Mouse (Mus musculus) MEL (cell line): ENCODE data around the gene Acoxl. TPM values are rescaled to one million over a fixed set of nuclear protein-coding genes. Genes with fewer than 3 reads are reported as not detected.

ENCODE experiments used
- DNase-seq: peaks from one replicate; pipeline ENCODE4 v3.0.0; 2011; ENCODE audit warnings: low read depth, low spot score
- H3K27ac ChIP-seq: 2 replicates; pipeline ENCODE4 v1.5.1; 2012; ENCODE audit warnings: low read depth, mild to moderate bottlenecking, control low read depth, low read length, moderate library complexity; ENCODE audit not compliant: control insufficient read depth
- H3K27me3 ChIP-seq, 2 experiments: fragments of 150-350 bp in 1 of 2; sonication (generic) in 1 of 2; 2 replicates each; pipeline ENCODE4 v1.6.1; 2012; ENCODE audit warnings: low read length in 2 of 2, mild to moderate bottlenecking in 2 of 2, improper control_type of control experiment in 1 of 2, moderate library complexity in 1 of 2; ENCODE audit not compliant: insufficient read depth in 2 of 2, control insufficient read depth in 1 of 2
- H3K36me3 ChIP-seq, 2 experiments: 2 replicates each; pipeline ENCODE4 v1.6.1; 2012 to 2014; ENCODE audit warnings: low read length in 2 of 2, improper control_type of control experiment in 1 of 2, inconsistent platforms in 1 of 2, mild to moderate bottlenecking in 1 of 2; ENCODE audit not compliant: insufficient read depth in 2 of 2, control insufficient read depth in 1 of 2
- H3K4me1 ChIP-seq, 2 experiments: fragments of 150-350 bp in 1 of 2; sonication (generic) in 1 of 2; 2 replicates each; pipeline ENCODE4 v1.6.1; 2012; ENCODE audit warnings: low read length in 2 of 2, improper control_type of control experiment in 1 of 2, mild to moderate bottlenecking in 1 of 2; ENCODE audit not compliant: insufficient read depth in 2 of 2, control insufficient read depth in 1 of 2
- H3K4me3 ChIP-seq, 2 experiments: fragments of 150-350 bp in 1 of 2; sonication (generic) in 1 of 2; 2 replicates each; pipeline ENCODE4 v1.5.1; 2012; ENCODE audit warnings: low read depth in 2 of 2, low read length in 2 of 2, mild to moderate bottlenecking in 2 of 2, moderate library complexity in 2 of 2, control low read depth in 1 of 2, improper control_type of control experiment in 1 of 2; ENCODE audit not compliant: control insufficient read depth in 1 of 2, insufficient read depth in 1 of 2
- H3K79me2 ChIP-seq: 2 replicates; pipeline ENCODE4 v1.6.1; 2012; ENCODE audit warnings: mild to moderate bottlenecking, low read length, moderate library complexity; ENCODE audit not compliant: control insufficient read depth, poor library complexity, insufficient read depth
- H3K9ac ChIP-seq: 2 replicates; pipeline ENCODE4 v1.6.1; 2012; ENCODE audit warnings: low read depth, mild to moderate bottlenecking, control low read depth, low read length, moderate library complexity; ENCODE audit not compliant: control insufficient read depth, poor library complexity, severe bottlenecking
- H3K9me3 ChIP-seq: fragments of 150-350 bp; sonication (generic); replicated peaks from 2 replicates; pipeline ENCODE4 v1.6.1; 2012; ENCODE audit warnings: mild to moderate bottlenecking, low read length, improper control_type of control experiment, moderate library complexity; ENCODE audit not compliant: insufficient read depth
- CHD1 ChIP-seq: IDR thresholded peaks from 2 replicates; pipeline ENCODE4 v1.6.1; 2012; ENCODE audit warnings: low read depth, mild to moderate bottlenecking, inconsistent platforms, low read length, improper control_type of control experiment
- CHD2 ChIP-seq: IDR thresholded peaks from 2 replicates; pipeline ENCODE4 v1.6.1; 2011; ENCODE audit warnings: low read length, improper control_type of control experiment
- ELF1 ChIP-seq: IDR thresholded peaks from 2 replicates; pipeline ENCODE4 v1.6.1; 2014; ENCODE audit warnings: low read depth, mild to moderate bottlenecking, inconsistent platforms, low read length, improper control_type of control experiment, moderate library complexity
- EP300 ChIP-seq, 2 experiments: IDR thresholded peaks; 2 replicates each; pipeline ENCODE4 v1.6.1; 2011; ENCODE audit warnings: improper control_type of control experiment in 2 of 2, low read length in 2 of 2, low read depth in 1 of 2, mild to moderate bottlenecking in 1 of 2
- HCFC1 ChIP-seq: IDR thresholded peaks from 2 replicates; pipeline ENCODE4 v1.6.1; 2012; ENCODE audit warnings: low read depth, mild to moderate bottlenecking, inconsistent platforms, low read length, improper control_type of control experiment, moderate library complexity
- KAT2A ChIP-seq: conservative IDR thresholded peaks from 2 replicates; pipeline ENCODE4 v1.6.1; 2012; ENCODE audit warnings: low read depth, low read length, improper control_type of control experiment, inconsistent platforms
- MAFK ChIP-seq: IDR thresholded peaks from 2 replicates; pipeline ENCODE4 v1.6.1; 2011; ENCODE audit warnings: low read depth, mild to moderate bottlenecking, low read length, improper control_type of control experiment, borderline replicate concordance
- MAZ ChIP-seq: IDR thresholded peaks from 2 replicates; pipeline ENCODE4 v1.6.1; 2012; ENCODE audit warnings: low read depth, mild to moderate bottlenecking, inconsistent platforms, low read length, improper control_type of control experiment
- MXI1 ChIP-seq: IDR thresholded peaks from 2 replicates; pipeline ENCODE4 v1.6.1; 2011; ENCODE audit warnings: mild to moderate bottlenecking, low read depth, low read length, improper control_type of control experiment
- POLR2A ChIP-seq, 2 experiments: IDR thresholded peaks; 2 replicates each; pipeline ENCODE4 v1.6.1; 2011 to 2012; ENCODE audit warnings: low read length in 2 of 2, mild to moderate bottlenecking in 2 of 2, control low read depth in 1 of 2, improper control_type of control experiment in 1 of 2, low read depth in 1 of 2, moderate library complexity in 1 of 2; ENCODE audit not compliant: control insufficient read depth in 1 of 2, insufficient read depth in 1 of 2, poor library complexity in 1 of 2
- RAD21 ChIP-seq: IDR thresholded peaks from 2 replicates; pipeline ENCODE4 v1.6.1; 2011; ENCODE audit warnings: mild to moderate bottlenecking, low read depth, low read length, improper control_type of control experiment
- TCF12 ChIP-seq: IDR thresholded peaks from 2 replicates; pipeline ENCODE4 v1.6.1; 2014; ENCODE audit warnings: low read depth, mild to moderate bottlenecking, inconsistent platforms, low read length, improper control_type of control experiment, moderate library complexity
- USF2 ChIP-seq, 2 experiments: IDR thresholded peaks; 2 replicates each; pipeline ENCODE4 v1.6.1; 2011 to 2012; ENCODE audit warnings: improper control_type of control experiment in 2 of 2, low read length in 2 of 2, borderline replicate concordance in 1 of 2, inconsistent platforms in 1 of 2, low read depth in 1 of 2, mild to moderate bottlenecking in 1 of 2; ENCODE audit not compliant: insufficient read depth in 1 of 2
- ZC3H11A ChIP-seq: IDR thresholded peaks from 2 replicates; pipeline ENCODE4 v1.6.1; 2012; ENCODE audit warnings: low read depth, mild to moderate bottlenecking, inconsistent platforms, low read length, improper control_type of control experiment
- ZKSCAN1 ChIP-seq: IDR thresholded peaks from 2 replicates; pipeline ENCODE4 v1.6.1; 2012; ENCODE audit warnings: low read depth, mild to moderate bottlenecking, inconsistent platforms, low read length, improper control_type of control experiment, moderate library complexity
- ZMIZ1 ChIP-seq: IDR thresholded peaks from 2 replicates; pipeline ENCODE4 v1.6.1; 2012; ENCODE audit warnings: low read depth, mild to moderate bottlenecking, inconsistent platforms, low read length, improper control_type of control experiment, moderate library complexity
- ZNF384 ChIP-seq: IDR thresholded peaks from 2 replicates; pipeline ENCODE4 v1.6.1; 2012; ENCODE audit warnings: low read depth, mild to moderate bottlenecking, inconsistent platforms, low read length, improper control_type of control experiment
- polyA plus RNA-seq, 2 experiments: library from polyadenylated mRNA; stranded (reverse) in 1 of 2; unstranded in 1 of 2; fragments of >175 nt in 1 of 2; fragments of >200 nt in 1 of 2; gene quantifications; 2 replicates each; pipeline versions ENCODE4 v1.2.1 to v1.2.4; 2012; ENCODE audit warnings: low replicate concordance in 2 of 2, low read depth in 1 of 2; ENCODE audit not compliant: insufficient read length in 2 of 2, insufficient read depth in 1 of 2, missing spikeins in 1 of 2
- total RNA-seq: library from RNA; depleted of rRNA; stranded (reverse); fragments of 300-350 nt; gene quantifications from 2 replicates; pipeline ENCODE4 v1.2.3, GENCODE M21; 2012

The Acoxl gene
- total and polyA plus RNA-seq, 3 experiments: 0.31 to 0.39 TPM; not detected in 1

DNA sequence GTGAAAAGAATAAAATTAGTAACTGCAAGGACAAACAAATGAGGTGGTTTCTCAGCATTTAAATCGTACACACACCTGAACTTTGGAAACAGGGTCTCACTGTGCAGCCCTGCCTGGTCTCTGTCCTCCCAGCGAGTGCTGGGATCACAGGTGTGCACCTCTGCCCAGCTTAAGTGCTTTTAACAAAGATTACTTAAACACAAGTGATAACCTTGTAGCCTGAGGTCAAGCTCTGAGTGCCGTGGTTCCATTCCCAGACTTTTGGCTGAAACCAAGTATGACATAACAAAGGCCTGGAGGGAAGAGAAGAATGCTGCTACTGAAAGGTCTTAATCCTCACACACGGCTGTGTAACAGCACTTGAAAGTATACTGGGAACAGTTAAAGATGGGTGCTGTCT lies 149.0 kb downstream of the Acoxl start:
- Histone ChIP-seq H3K36me3 (no peaks in the 10 kb centered on the region), H3K9ac (no peak overlapping the region), H3K79me2 (no peaks in the 10 kb centered on the region), H3K4me1 (no peaks in the 10 kb centered on the region), H3K27me3 (no peaks in the 10 kb centered on the region; a peak in 1 of 4 replicates), H3K9me3 (no peaks in the 10 kb centered on the region), H3K4me3 (no peak overlapping the region), H3K27ac (no peak overlapping the region)
- DNase-seq: no peak
- no peak for TF ChIP-seq ZMIZ1
- no peak for TF ChIP-seq EP300 (IDR thresholded peaks at IDR 0.05; ENCODE audit: low read depth in 1 of 2, low read length in 2 of 2)
- TF ChIP-seq MAFK: no peak
- TF ChIP-seq TCF12: no peak
- no peak for TF ChIP-seq MXI1
- no peak for TF ChIP-seq ZKSCAN1
- TF ChIP-seq MAZ: no peak
- no peak for TF ChIP-seq ELF1
- no peak for TF ChIP-seq ZNF384
- no peak for TF ChIP-seq CHD2
- no peak for TF ChIP-seq USF2 (IDR thresholded peaks at IDR 0.05; ENCODE audit: borderline replicate concordance in 1 of 2, insufficient read depth in 1 of 2, low read depth in 1 of 2, low read length in 2 of 2)
- no peak for TF ChIP-seq RAD21
- no peak for TF ChIP-seq POLR2A (IDR thresholded peaks at IDR 0.05; ENCODE audit: control insufficient read depth in 1 of 2, insufficient read depth in 1 of 2, low read depth in 1 of 2, low read length in 2 of 2, poor library complexity in 1 of 2)

DNA sequence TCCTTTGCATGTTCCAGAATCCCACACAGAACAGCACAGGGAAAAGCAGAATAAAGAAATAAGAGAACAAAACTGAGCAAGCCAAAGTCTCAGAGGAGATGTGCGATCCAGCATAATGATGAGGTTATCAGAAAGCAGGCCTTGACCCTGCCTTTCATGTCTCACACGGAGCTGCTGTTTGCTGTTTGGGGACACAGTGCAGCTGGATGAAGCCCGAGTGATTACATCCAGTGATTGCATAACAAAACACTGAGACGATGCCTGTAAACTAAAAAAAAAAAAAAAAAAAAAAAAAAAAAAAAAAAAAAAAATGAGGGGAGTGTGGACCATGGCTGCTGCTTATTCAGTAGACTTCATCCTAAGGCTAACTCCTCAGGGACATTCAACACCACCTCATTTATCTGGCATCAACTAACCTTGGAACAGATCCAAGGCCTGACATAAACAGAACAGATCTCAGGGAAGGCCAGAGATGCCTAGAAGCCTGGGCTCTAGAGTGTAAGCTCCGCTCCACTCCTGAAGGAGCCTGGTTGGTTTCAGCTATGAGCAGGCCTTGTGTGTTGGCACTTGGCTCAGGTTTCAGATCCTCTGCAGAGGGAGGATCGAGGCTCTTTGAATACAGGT lies 152.3 kb downstream of the Acoxl start:
- no peaks in the 10 kb centered on the region for H3K36me3 ChIP-seq
- H3K27me3 ChIP-seq: no peaks in the 10 kb centered on the region; a peak in 1 of 4 replicates
- H3K27ac ChIP-seq: no peak overlapping the region
- no peak for TF ChIP-seq MXI1
- TF ChIP-seq EP300 (IDR thresholded peaks at IDR 0.05; ENCODE audit: low read depth in 1 of 2, low read length in 2 of 2): no peak
- no peak for TF ChIP-seq ZC3H11A
- no peak for TF ChIP-seq CHD1
- TF ChIP-seq POLR2A (IDR thresholded peaks at IDR 0.05; ENCODE audit: control insufficient read depth in 1 of 2, insufficient read depth in 1 of 2, low read depth in 1 of 2, low read length in 2 of 2, poor library complexity in 1 of 2): no peak
- no peak for TF ChIP-seq HCFC1
- no peak for TF ChIP-seq KAT2A
- no peak for TF ChIP-seq ZMIZ1
- no peaks in the 10 kb centered on the region for H3K9me3 ChIP-seq
- H3K4me1 ChIP-seq: no peaks in the 10 kb centered on the region
- no peaks in the 10 kb centered on the region for H3K79me2 ChIP-seq
- H3K4me3 ChIP-seq: no peak overlapping the region
- no peak overlapping the region for H3K9ac ChIP-seq
- no peak for DNase-seq
